Mouse (Mus musculus): Measurements from ENCODE around the gene Kcnmb2. TPM values are rescaled to one million over a fixed set of nuclear protein-coding genes. Genes with fewer than 3 reads are reported as not detected.

The Kcnmb2 gene
- polyA plus RNA-seq, 1 experiment: 3.1 TPM

DNA sequence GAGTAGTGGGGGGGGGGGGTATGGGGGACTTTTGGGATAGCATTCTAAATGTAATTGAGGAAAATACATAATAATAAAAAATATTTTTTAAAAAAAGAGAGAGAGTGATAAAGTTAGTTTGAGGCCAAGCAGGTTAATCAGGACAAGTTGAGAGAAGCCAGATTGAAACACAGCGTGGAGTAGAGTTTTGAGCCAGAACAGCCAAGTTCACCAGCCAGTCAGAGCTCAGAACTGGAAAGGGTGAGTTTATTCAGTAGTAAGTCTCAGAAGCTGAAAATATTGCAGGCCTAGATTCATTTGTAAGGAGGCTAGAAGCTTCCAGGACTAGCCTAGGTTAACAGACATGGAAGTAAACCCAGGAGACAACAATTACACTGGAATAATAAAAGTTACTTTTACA, 26.2 kb downstream of the Kcnmb2 start:
- H3K4me1 ChIP-seq (ENCODE audit: control insufficient read depth, insufficient read depth, low read length): no peaks in the 10 kb centered on the region
- TF ChIP-seq POLR2A (IDR thresholded peaks at IDR 0.05; ENCODE audit: borderline replicate concordance, extremely low read depth, low read depth, low read length) (no peak), CTCF (IDR thresholded peaks at IDR 0.05; ENCODE audit: insufficient read depth, low read length) (no peak)
- no peak overlapping the region for H3K4me3 ChIP-seq (replicated peaks; ENCODE audit: extremely low read depth, low read depth, low read length)
- no peak for DNase-seq
- WGBS: 86% methylated on average over 1 of the region's 1 CpGs

DNA sequence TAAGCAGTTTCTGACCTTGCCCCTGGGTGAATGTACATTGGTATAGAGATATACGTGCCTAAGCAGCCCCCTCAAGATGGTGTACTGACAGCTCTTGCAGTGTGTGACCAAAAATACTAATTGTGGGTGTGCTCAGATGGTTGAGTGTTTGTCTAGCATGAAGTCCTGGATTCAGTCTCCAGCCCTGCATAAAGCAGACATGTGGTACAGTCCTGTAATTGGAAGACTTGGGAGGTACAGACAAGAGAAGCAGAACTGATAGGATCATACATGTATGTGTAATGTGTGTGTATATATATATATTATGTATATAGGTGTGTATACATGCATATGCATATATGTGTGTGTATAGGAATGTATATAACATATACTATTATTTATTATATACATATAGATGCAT, 32.4 kb downstream of the Kcnmb2 start:
- no peaks in the 10 kb centered on the region for H3K4me1 ChIP-seq (ENCODE audit: control insufficient read depth, insufficient read depth, low read length)
- no peak for DNase-seq
- no peak overlapping the region for H3K4me3 ChIP-seq (replicated peaks; ENCODE audit: extremely low read depth, low read depth, low read length)
- TF ChIP-seq CTCF (IDR thresholded peaks at IDR 0.05; ENCODE audit: insufficient read depth, low read length) (no peak), POLR2A (IDR thresholded peaks at IDR 0.05; ENCODE audit: borderline replicate concordance, extremely low read depth, low read depth, low read length) (no peak)
- 60% methylated on average over 1 of the region's 1 CpGs for WGBS

DNA sequence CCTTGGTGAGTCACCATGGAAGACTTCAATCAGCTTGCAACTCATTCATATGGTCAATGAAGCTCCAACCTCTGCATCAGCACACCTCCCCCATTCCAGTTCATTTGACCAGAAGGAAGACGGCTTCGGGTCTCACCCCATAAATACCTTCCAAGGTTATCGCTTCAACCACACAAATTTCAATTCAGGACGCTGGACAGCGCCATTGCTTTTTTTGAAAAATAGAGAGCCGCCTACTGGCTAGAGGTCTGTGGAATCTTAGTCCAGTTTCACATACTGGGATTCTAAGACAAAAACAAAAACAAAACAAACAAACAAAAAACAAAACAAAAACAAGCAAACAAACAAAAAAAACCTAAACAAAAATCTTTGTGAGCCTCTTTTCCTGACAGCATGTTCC, 39.2 kb downstream of the Kcnmb2 start:
- TF ChIP-seq POLR2A (IDR thresholded peaks at IDR 0.05; ENCODE audit: borderline replicate concordance, extremely low read depth, low read depth, low read length) (no peak), CTCF (IDR thresholded peaks at IDR 0.05; ENCODE audit: insufficient read depth, low read length) (no peak)
- Histone ChIP-seq H3K4me3 (replicated peaks; ENCODE audit: extremely low read depth, low read depth, low read length) (no peak overlapping the region), H3K4me1 (ENCODE audit: control insufficient read depth, insufficient read depth, low read length) (no peaks in the 10 kb centered on the region)
- WGBS: 20% methylated on average over 6 of the region's 6 CpGs
- no peak for DNase-seq

DNA sequence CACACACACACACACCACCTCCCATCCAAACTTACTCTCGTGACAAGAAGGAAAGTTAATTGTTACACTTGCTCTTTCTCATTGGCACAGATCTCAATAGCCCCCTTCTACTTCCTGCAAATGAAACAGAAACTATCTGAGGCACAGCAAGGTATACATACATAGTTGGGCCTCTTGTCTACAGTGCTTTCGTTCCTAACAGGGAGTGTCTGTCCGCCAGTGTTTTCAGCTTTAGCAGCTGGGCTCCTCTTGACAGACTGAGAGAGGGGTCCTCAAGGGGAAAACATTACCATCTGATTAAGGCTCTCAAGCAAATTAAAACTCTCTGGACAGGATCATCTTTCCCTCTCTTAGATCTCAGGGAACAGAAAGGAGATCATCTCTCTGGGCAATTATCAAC, 51.9 kb downstream of the Kcnmb2 start:
- H3K4me1 ChIP-seq (ENCODE audit: control insufficient read depth, insufficient read depth, low read length): no peaks in the 10 kb centered on the region
- TF ChIP-seq POLR2A (IDR thresholded peaks at IDR 0.05; ENCODE audit: borderline replicate concordance, extremely low read depth, low read depth, low read length): no peak
- TF ChIP-seq CTCF (IDR thresholded peaks at IDR 0.05; ENCODE audit: insufficient read depth, low read length): no peak
- DNase-seq: no peak
- WGBS: 51% methylated on average over 3 of the region's 3 CpGs
- no peak overlapping the region for H3K4me3 ChIP-seq (replicated peaks; ENCODE audit: extremely low read depth, low read depth, low read length)

DNA sequence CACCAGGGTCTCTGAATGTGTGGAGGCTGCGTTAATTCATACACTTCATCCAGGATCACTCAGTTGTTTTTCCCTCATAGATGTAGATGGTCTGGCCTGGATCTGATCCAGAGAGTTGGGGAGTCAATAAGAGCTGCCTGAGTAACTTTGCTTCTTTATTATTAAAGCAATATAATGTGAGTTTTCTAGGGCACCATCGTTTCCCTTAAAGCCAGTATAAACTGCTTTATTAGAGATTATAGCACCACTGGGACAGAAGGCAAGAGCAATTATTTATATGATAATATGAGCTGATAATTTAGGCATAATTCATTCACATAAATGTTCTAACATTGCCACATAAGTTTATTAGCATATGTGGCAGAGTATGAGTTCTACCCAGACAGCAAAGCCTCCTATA, 52.7 kb downstream of the Kcnmb2 start:
- Histone ChIP-seq H3K4me1 (ENCODE audit: control insufficient read depth, insufficient read depth, low read length) (no peaks in the 10 kb centered on the region), H3K4me3 (replicated peaks; ENCODE audit: extremely low read depth, low read depth, low read length) (no peak overlapping the region)
- WGBS: 83% methylated on average over 2 of the region's 2 CpGs
- no peak for TF ChIP-seq CTCF (IDR thresholded peaks at IDR 0.05; ENCODE audit: insufficient read depth, low read length)
- no peak for TF ChIP-seq POLR2A (IDR thresholded peaks at IDR 0.05; ENCODE audit: borderline replicate concordance, extremely low read depth, low read depth, low read length)
- no peak for DNase-seq

DNA sequence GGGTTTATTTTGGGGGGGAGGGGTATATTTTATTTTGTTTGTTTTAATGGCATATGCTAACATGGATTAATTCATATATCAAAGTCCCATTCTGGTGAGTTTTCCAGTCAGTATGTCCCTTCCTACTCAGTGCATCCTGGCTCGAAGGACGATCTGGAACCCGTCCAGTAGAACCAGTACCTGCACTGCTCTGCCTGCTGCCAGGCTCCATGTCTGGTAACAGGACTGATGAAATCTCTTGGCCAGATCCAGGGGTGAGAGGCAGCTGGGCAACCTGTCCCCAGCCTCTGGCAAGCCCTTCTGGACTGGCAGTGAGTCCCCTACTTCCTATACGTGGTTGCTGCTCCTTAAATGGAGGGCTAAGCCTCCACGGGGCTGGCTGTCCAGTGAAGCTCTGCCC, 57.5 kb downstream of the Kcnmb2 start:
- no peak for DNase-seq
- TF ChIP-seq CTCF (IDR thresholded peaks at IDR 0.05; ENCODE audit: insufficient read depth, low read length) (no peak), POLR2A (IDR thresholded peaks at IDR 0.05; ENCODE audit: borderline replicate concordance, extremely low read depth, low read depth, low read length) (no peak)
- no peaks in the 10 kb centered on the region for H3K4me1 ChIP-seq (ENCODE audit: control insufficient read depth, insufficient read depth, low read length)
- H3K4me3 ChIP-seq (replicated peaks; ENCODE audit: extremely low read depth, low read depth, low read length): no peak overlapping the region
- 75% methylated on average over 5 of the region's 5 CpGs for WGBS

DNA sequence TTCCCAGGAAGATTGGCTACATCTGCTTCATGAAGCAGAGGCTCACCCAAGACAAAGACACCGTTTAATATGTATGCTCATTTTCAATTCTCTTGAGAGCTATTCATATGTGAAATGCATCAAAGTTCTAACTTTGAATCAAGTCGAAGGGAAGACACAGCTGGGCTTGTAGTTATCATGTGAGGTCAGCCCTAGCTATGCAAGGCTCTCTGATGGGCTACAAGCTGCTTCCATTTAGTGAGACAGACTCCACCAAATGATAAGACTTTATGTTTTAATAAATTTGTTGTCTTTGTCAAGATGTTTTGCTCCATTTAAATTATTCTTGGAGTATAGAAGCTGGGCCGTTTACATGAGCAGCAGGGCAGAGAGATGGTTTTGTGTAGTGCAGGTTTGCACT, 58.9 kb downstream of the Kcnmb2 start:
- Histone ChIP-seq H3K4me3 (replicated peaks; ENCODE audit: extremely low read depth, low read depth, low read length) (no peak overlapping the region), H3K4me1 (ENCODE audit: control insufficient read depth, insufficient read depth, low read length) (no peaks in the 10 kb centered on the region)
- 69% methylated on average over 3 of the region's 3 CpGs for WGBS
- TF ChIP-seq POLR2A (IDR thresholded peaks at IDR 0.05; ENCODE audit: borderline replicate concordance, extremely low read depth, low read depth, low read length) (no peak), CTCF (IDR thresholded peaks at IDR 0.05; ENCODE audit: insufficient read depth, low read length) (no peak)
- DNase-seq: no peak

DNA sequence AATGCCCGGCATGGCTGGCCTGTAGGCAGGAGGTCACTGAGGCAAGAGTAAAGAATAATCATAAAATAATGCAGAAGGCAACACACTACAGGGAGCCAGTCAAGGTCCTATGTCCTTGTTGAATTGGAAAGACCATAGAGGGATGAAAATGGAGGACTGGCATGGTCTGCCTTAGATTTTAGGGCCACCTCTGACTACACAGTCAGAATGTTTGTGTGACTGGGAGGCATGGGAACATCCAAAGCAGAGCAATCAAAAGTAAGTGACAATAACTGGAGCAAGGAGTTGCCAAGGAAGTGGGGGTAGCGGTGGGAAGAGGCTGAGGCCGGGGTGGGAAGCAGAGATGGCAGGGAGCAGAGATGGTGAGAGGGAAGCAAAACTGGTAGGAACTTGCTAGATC, 60.8 kb downstream of the Kcnmb2 start:
- Histone ChIP-seq H3K4me1 (ENCODE audit: control insufficient read depth, insufficient read depth, low read length) (no peaks in the 10 kb centered on the region), H3K4me3 (replicated peaks; ENCODE audit: extremely low read depth, low read depth, low read length) (no peak overlapping the region)
- no peak for DNase-seq
- TF ChIP-seq CTCF (IDR thresholded peaks at IDR 0.05; ENCODE audit: insufficient read depth, low read length) (no peak), POLR2A (IDR thresholded peaks at IDR 0.05; ENCODE audit: borderline replicate concordance, extremely low read depth, low read depth, low read length) (no peak)
- WGBS: 89% methylated on average over 3 of the region's 3 CpGs

DNA sequence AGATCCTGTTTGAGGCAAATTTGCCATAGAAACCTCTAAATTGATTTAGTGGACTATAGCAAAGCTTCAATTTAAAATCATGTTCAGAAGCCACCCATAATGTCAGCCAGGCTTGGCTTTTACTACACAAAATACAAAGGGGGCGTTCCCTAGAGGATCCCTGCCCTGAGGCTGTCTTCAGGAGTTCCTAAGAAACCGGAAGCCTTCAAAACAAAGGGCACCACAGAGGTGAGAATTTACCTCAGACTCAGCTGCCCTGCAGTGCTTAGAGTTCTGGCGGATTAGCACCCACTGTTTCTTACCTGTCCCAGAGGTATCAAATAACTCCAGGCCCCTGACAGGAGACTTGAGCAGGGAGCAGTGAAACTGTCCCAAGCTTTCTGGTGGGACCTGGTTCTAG, 77.4 kb downstream of the Kcnmb2 start:
- 30% methylated on average over 3 of the region's 3 CpGs for WGBS
- H3K4me3 ChIP-seq (replicated peaks; ENCODE audit: extremely low read depth, low read depth, low read length): no peak overlapping the region
- TF ChIP-seq CTCF (IDR thresholded peaks at IDR 0.05; ENCODE audit: insufficient read depth, low read length) (no peak), POLR2A (IDR thresholded peaks at IDR 0.05; ENCODE audit: borderline replicate concordance, extremely low read depth, low read depth, low read length) (no peak)
- no peak for DNase-seq
- no peaks in the 10 kb centered on the region for H3K4me1 ChIP-seq (ENCODE audit: control insufficient read depth, insufficient read depth, low read length)

DNA sequence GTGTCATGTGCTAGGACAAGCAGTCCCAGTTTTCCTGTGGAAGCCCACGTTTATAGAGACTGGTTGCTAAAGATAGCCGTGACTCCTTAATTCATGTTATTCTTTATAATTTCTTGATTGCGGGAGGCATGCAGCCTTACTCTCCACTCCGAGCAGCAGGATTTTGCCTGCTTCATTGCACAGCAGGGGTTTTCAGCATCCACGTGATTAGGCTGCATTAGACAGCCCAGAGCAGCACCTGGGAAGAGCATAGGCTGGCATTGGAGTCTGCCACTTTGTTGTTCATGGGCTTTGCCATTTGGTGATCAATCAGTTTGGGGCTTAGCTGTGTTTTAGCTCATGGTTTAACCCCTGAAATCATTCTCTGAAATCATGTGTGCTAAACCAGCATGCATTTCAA, 80.1 kb downstream of the Kcnmb2 start:
- DNase-seq: no peak
- H3K4me3 ChIP-seq (replicated peaks; ENCODE audit: extremely low read depth, low read depth, low read length): no peak overlapping the region
- 61% methylated on average over 5 of the region's 5 CpGs for WGBS
- no peaks in the 10 kb centered on the region for H3K4me1 ChIP-seq (ENCODE audit: control insufficient read depth, insufficient read depth, low read length)
- TF ChIP-seq POLR2A (IDR thresholded peaks at IDR 0.05; ENCODE audit: borderline replicate concordance, extremely low read depth, low read depth, low read length) (no peak), CTCF (IDR thresholded peaks at IDR 0.05; ENCODE audit: insufficient read depth, low read length) (no peak)

DNA sequence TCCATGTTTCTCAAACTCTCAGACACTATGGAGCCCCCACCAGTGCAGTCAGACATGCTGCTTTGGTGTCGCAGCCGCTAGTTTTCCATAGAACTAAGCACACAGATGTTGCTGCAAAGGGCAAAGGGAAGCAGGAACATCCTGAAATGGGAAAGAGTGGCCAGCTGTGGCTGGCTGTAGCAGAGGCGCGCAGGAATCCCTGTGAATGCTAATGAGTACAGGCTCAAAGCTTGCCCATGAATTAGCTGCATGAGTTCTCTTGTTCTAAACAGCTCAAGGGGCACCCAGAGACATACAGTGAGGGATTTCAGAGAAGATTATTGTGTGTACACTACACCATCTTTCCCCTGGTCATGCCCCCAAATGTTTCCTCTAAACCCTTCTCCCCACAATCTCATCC, 82.8 kb downstream of the Kcnmb2 start:
- DNase-seq: no peak
- 89% methylated on average over 4 of the region's 4 CpGs for WGBS
- no peak overlapping the region for H3K4me3 ChIP-seq (replicated peaks; ENCODE audit: extremely low read depth, low read depth, low read length)
- no peak for TF ChIP-seq POLR2A (IDR thresholded peaks at IDR 0.05; ENCODE audit: borderline replicate concordance, extremely low read depth, low read depth, low read length)
- TF ChIP-seq CTCF (IDR thresholded peaks at IDR 0.05; ENCODE audit: insufficient read depth, low read length): no peak
- no peaks in the 10 kb centered on the region for H3K4me1 ChIP-seq (ENCODE audit: control insufficient read depth, insufficient read depth, low read length)
